Mouse (Mus musculus): ENCODE results near the gene Dhx32. TPM values are rescaled to one million over a fixed set of nuclear protein-coding genes. Genes with fewer than 3 reads are reported as not detected.

Dhx32 gene
- polyA plus RNA-seq, 1 experiment from 2014 or later: 9.6 TPM

DNA sequence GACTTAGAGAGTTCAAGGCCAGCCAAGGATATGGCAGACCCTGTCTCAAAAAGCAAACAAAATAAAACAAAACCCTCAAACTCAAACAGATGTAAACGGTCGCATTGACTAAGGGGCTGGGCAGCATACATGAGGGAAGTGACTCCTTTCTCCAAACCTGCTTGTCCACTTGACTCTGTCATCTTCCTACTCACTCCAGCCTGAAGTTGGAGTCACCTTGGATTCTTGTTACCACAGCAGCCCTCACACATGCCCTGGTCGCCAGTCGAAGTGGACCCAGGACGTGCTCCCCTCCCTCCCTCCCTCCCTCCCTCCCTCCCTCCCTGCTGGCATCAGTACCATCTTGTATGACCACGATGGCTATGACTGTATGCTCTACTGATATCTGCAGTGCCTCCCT, 943 bp downstream of the Dhx32 start:
- Histone ChIP-seq H3K4me2 (ENCODE audit: low read depth, low read length) (no peak overlapping the region), H3K27me3 (ENCODE audit: control insufficient read depth, insufficient read depth, low read depth, low read length) (no peaks in the 10 kb centered on the region), H3K4me3 (ENCODE audit: low read depth, low read length) (no peak overlapping the region), H3K27ac (ENCODE audit: low read length) (no peak overlapping the region), H3K36me3 (ENCODE audit: control insufficient read depth, insufficient read depth) (no peaks in the 10 kb centered on the region), H3K4me1 (ENCODE audit: control insufficient read depth, low read depth, low read length) (peaks cover 15% of the 10 kb centered on the region), H3K9ac (ENCODE audit: low read depth, low read length) (no peak overlapping the region), H3K9me3 (replicated peaks; ENCODE audit: control insufficient read depth, low read length) (no peaks in the 10 kb centered on the region)
- 39% methylated on average over 6 of the region's 6 CpGs for WGBS (ENCODE audit: insufficient replicate concordance)
- no peak for ATAC-seq (ENCODE audit: low read depth)

- Histone ChIP-seq H3K4me2 (ENCODE audit: low read depth, low read length) (peak within 1 kb of the TSS; percentile 89), H3K27ac (ENCODE audit: low read length) (peak within 1 kb of the TSS; percentile 46; the same call in 1 of the 2 replicates), H3K4me3 (ENCODE audit: low read depth, low read length) (peak within 1 kb of the TSS; percentile 86), H3K9ac (ENCODE audit: low read depth, low read length) (peak within 1 kb of the TSS; percentile 83), H3K27me3 (ENCODE audit: control insufficient read depth, insufficient read depth, low read depth, low read length) (no peaks in the 10 kb centered on the region; the same call in 1 of the 2 replicates), H3K4me1 (ENCODE audit: control insufficient read depth, low read depth, low read length) (peaks cover 18% of the 10 kb centered on the region), H3K36me3 (ENCODE audit: control insufficient read depth, insufficient read depth) (no peaks in the 10 kb centered on the region), H3K9me3 (replicated peaks; ENCODE audit: control insufficient read depth, low read length) (no peaks in the 10 kb centered on the region)
- 0% methylated on average over 41 of the region's 45 CpGs for WGBS (ENCODE audit: insufficient replicate concordance)
- ATAC-seq (ENCODE audit: low read depth): peak; percentile 97
Measured at GRCm38 (mm10) chr7:133776626-133776996, 5.9 kb downstream of the Dhx32 start, which contains the start of gene Fank1. Gene Fank1 (plus strand): TSS chr7:133776861.

DNA sequence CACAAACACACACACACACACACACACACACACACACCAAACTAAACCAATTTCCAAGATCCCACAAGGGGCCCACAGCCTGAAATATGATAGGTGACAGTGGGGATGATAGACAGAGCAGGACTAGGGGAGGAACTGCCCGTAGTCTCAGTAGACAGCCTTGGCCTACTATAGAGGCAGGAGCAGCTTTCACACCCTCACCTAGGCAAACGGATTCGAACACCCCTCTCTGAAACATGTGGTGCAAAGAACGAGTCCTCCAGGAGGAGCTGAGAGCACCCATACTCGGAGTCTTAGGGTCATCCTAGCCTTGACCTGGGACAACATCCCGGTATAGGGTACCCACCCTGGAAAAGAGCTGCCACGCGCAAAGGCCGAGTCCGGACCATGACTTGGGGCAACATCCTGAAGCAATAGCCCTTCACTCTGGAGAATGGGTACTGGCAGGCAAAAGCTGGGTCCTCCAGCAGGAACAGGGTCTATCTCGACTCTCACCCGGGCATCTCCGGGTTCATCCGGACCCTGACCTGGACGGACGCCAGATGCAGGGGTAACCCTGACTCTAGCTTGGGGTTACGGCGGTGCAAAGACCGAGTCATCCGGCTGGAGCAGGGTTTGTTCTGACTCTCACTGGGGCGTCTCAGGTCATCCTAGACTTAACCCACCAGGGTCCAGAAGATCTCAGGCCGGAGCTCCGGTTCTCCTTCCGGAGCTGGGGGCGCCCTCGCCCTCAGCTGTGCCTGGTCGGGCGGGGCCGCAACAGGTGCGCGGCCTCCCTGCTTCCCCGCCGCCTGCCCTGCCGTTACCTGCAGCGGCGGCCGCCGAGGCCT, 6.5 kb downstream of the Dhx32 start:
- Histone ChIP-seq H3K36me3 (ENCODE audit: control insufficient read depth, insufficient read depth) (no peaks in the 10 kb centered on the region), H3K4me3 (ENCODE audit: low read depth, low read length) (peak overlapping the region; percentile 86), H3K4me2 (ENCODE audit: low read depth, low read length) (peak overlapping the region; percentile 89), H3K4me1 (ENCODE audit: control insufficient read depth, low read depth, low read length) (peaks cover 17% of the 10 kb centered on the region), H3K27ac (ENCODE audit: low read length) (peak overlapping the region; percentile 46; the same call in 1 of the 2 replicates), H3K9ac (ENCODE audit: low read depth, low read length) (peak overlapping the region; percentile 83), H3K9me3 (replicated peaks; ENCODE audit: control insufficient read depth, low read length) (no peaks in the 10 kb centered on the region), H3K27me3 (ENCODE audit: control insufficient read depth, insufficient read depth, low read depth, low read length) (no peaks in the 10 kb centered on the region; the same call in 1 of the 2 replicates)
- ATAC-seq (ENCODE audit: low read depth): peak; percentile 75; the same call in 1 of the 2 replicates
- 4% methylated on average over 37 of the region's 38 CpGs for WGBS (ENCODE audit: insufficient replicate concordance)

DNA sequence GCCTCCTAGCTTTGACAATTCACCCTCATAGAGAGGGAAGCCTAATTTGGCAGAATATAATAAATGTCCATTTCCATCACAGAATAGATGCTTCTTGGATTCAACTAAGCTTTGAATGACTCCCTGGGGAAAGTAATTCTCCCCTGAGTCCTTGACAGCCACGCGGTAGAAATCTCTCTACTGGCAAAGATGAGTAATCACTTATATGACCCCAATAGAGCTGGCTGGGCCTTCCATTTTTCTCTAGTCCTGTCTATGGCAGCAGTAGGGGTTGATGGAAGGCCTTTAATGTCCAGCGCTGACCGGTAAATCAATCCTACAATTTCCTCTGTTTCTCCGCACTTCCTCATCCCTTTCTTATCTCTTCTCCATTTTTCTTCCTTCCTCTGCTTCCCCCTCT, 7.3 kb downstream of the Dhx32 start:
- Histone ChIP-seq H3K4me2 (ENCODE audit: low read depth, low read length) (no peak overlapping the region), H3K27ac (ENCODE audit: low read length) (no peak overlapping the region), H3K27me3 (ENCODE audit: control insufficient read depth, insufficient read depth, low read depth, low read length) (no peaks in the 10 kb centered on the region; the same call in 1 of the 2 replicates), H3K4me3 (ENCODE audit: low read depth, low read length) (no peak overlapping the region), H3K36me3 (ENCODE audit: control insufficient read depth, insufficient read depth) (no peaks in the 10 kb centered on the region), H3K9ac (ENCODE audit: low read depth, low read length) (no peak overlapping the region), H3K9me3 (replicated peaks; ENCODE audit: control insufficient read depth, low read length) (no peaks in the 10 kb centered on the region), H3K4me1 (ENCODE audit: control insufficient read depth, low read depth, low read length) (peaks cover 15% of the 10 kb centered on the region)
- no peak for ATAC-seq (ENCODE audit: low read depth)
- WGBS (ENCODE audit: insufficient replicate concordance): 50% methylated on average over 5 of the region's 5 CpGs

- ATAC-seq (ENCODE audit: low read depth): no peak
Measured at GRCm38 (mm10) chr7:133768517-133768916, 14.0 kb downstream of the Dhx32 start.

DNA sequence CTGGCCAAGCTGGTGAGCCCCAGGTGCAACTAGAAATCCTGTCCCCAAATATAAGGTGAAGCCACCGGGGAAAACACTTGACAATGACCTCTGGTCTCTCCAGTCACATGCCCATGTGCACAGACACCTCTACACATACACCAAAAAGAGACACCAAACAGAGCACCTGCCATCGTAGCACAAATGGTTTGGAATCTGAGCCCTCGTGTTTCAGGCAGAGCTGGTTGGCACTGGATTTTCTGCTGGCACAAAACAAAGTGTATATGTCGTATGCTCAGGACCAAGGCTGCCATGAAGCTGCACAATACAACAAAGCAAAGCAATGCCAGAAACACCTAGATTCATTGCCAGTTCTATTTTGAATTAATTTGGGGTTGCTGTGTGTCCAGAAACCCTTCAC, 14.5 kb downstream of the Dhx32 start:
- Histone ChIP-seq H3K27me3 (ENCODE audit: control insufficient read depth, insufficient read depth, low read depth, low read length) (no peaks in the 10 kb centered on the region), H3K4me1 (ENCODE audit: control insufficient read depth, low read depth, low read length) (no peaks in the 10 kb centered on the region; the same call in 1 of the 2 replicates), H3K4me3 (ENCODE audit: low read depth, low read length) (no peak overlapping the region), H3K4me2 (ENCODE audit: low read depth, low read length) (no peak overlapping the region), H3K27ac (ENCODE audit: low read length) (no peak overlapping the region), H3K36me3 (ENCODE audit: control insufficient read depth, insufficient read depth) (no peaks in the 10 kb centered on the region), H3K9ac (ENCODE audit: low read depth, low read length) (no peak overlapping the region), H3K9me3 (replicated peaks; ENCODE audit: control insufficient read depth, low read length) (no peaks in the 10 kb centered on the region)
- no peak for ATAC-seq (ENCODE audit: low read depth)
- WGBS (ENCODE audit: insufficient replicate concordance): 63% methylated on average over 4 of the region's 4 CpGs

More at GRCm38 (mm10) chr7:133768517-133768916, 14.0 kb downstream of the Dhx32 start:
- Histone ChIP-seq H3K27ac (ENCODE audit: low read length) (no peak overlapping the region), H3K4me1 (ENCODE audit: control insufficient read depth, low read depth, low read length) (no peaks in the 10 kb centered on the region), H3K27me3 (ENCODE audit: control insufficient read depth, insufficient read depth, low read depth, low read length) (no peaks in the 10 kb centered on the region), H3K4me3 (ENCODE audit: low read depth, low read length) (no peak overlapping the region), H3K36me3 (ENCODE audit: control insufficient read depth, insufficient read depth) (no peaks in the 10 kb centered on the region), H3K4me2 (ENCODE audit: low read depth, low read length) (no peak overlapping the region), H3K9me3 (replicated peaks; ENCODE audit: control insufficient read depth, low read length) (no peaks in the 10 kb centered on the region), H3K9ac (ENCODE audit: low read depth, low read length) (no peak overlapping the region)
- 59% methylated on average over 5 of the region's 5 CpGs for WGBS (ENCODE audit: insufficient replicate concordance)

DNA sequence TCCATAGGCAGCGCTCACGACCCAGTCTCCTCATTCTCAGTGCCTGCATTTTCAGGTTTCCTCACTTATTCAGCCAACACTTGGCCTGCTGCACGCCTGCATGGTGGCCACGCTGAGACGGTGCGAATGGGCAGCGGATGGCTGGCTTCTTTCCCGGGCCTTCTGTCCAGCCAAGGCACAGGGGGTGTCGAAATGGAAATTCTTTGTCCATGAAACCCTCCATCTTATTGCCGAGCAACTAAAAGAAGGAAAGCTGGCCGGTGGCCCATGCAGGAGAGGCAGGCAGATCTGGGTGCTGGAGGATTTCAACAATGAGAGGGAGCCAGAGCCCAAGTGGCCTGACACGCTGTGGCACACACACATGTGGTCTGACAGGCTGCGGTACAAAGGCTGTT, 16.7 kb downstream of the Dhx32 start:
- H3K9me3 ChIP-seq (replicated peaks; ENCODE audit: control insufficient read depth, low read length): no peaks in the 10 kb centered on the region; the same call in 1 of the 2 replicates
- no peaks in the 10 kb centered on the region for H3K27me3 ChIP-seq (ENCODE audit: control insufficient read depth, insufficient read depth, low read depth, low read length)
- H3K27ac ChIP-seq (ENCODE audit: low read length): no peak overlapping the region
- H3K4me2 ChIP-seq (ENCODE audit: low read depth, low read length): no peak overlapping the region
- 78% methylated on average over 13 of the region's 13 CpGs for WGBS (ENCODE audit: insufficient replicate concordance)
- ATAC-seq (ENCODE audit: low read depth): no peak
- H3K36me3 ChIP-seq (ENCODE audit: control insufficient read depth, insufficient read depth): no peaks in the 10 kb centered on the region
- H3K9ac ChIP-seq (ENCODE audit: low read depth, low read length): no peak overlapping the region
- no peaks in the 10 kb centered on the region; the same call in 1 of the 2 replicates for H3K4me1 ChIP-seq (ENCODE audit: control insufficient read depth, low read depth, low read length)
- H3K4me3 ChIP-seq (ENCODE audit: low read depth, low read length): no peak overlapping the region

GRCm38 (mm10) chr7:133765240-133765848, 17.2 kb downstream of the Dhx32 start:
- H3K27ac ChIP-seq (ENCODE audit: low read length): no peak overlapping the region
- no peaks in the 10 kb centered on the region; the same call in 1 of the 2 replicates for H3K4me1 ChIP-seq (ENCODE audit: control insufficient read depth, low read depth, low read length)
- H3K9ac ChIP-seq (ENCODE audit: low read depth, low read length): no peak overlapping the region
- H3K4me3 ChIP-seq (ENCODE audit: low read depth, low read length): no peak overlapping the region
- no peaks in the 10 kb centered on the region for H3K27me3 ChIP-seq (ENCODE audit: control insufficient read depth, insufficient read depth, low read depth, low read length)
- H3K4me2 ChIP-seq (ENCODE audit: low read depth, low read length): no peak overlapping the region
- no peak for ATAC-seq (ENCODE audit: low read depth)
- no peaks in the 10 kb centered on the region for H3K36me3 ChIP-seq (ENCODE audit: control insufficient read depth, insufficient read depth)
- 62% methylated on average over 10 of the region's 10 CpGs for WGBS (ENCODE audit: insufficient replicate concordance)
- no peaks in the 10 kb centered on the region; the same call in 1 of the 2 replicates for H3K9me3 ChIP-seq (replicated peaks; ENCODE audit: control insufficient read depth, low read length)

DNA sequence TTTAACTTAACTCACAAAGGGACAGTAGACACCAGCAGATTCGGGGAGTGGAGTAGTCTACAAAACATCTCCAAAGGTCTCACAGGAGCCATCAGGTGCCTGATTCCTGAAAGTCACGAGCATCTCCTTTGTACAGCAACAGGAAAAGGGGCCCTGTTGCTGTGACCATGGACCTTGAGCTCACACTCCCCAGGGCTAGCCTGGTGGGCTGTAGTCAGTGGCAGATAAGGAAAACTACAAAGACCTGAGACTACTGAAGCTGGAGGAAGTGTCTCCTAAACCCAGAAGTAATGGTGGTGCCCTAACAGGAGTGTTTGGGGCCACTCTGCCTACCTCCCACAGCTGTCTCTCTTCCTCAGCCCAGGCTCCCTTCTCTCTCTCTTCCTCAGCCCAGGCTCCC, 18.1 kb downstream of the Dhx32 start:
- H3K27me3 ChIP-seq (ENCODE audit: control insufficient read depth, insufficient read depth, low read depth, low read length): no peaks in the 10 kb centered on the region
- H3K27ac ChIP-seq (ENCODE audit: low read length): no peak overlapping the region
- no peak overlapping the region for H3K4me2 ChIP-seq (ENCODE audit: low read depth, low read length)
- H3K9me3 ChIP-seq (replicated peaks; ENCODE audit: control insufficient read depth, low read length): no peaks in the 10 kb centered on the region; the same call in 1 of the 2 replicates
- no peaks in the 10 kb centered on the region; the same call in 1 of the 2 replicates for H3K4me1 ChIP-seq (ENCODE audit: control insufficient read depth, low read depth, low read length)
- H3K36me3 ChIP-seq (ENCODE audit: control insufficient read depth, insufficient read depth): no peaks in the 10 kb centered on the region
- H3K9ac ChIP-seq (ENCODE audit: low read depth, low read length): no peak overlapping the region
- no peak overlapping the region for H3K4me3 ChIP-seq (ENCODE audit: low read depth, low read length)
- 53% methylated on average over 2 of the region's 2 CpGs for WGBS (ENCODE audit: insufficient replicate concordance)
- ATAC-seq (ENCODE audit: low read depth): no peak

Measured in liver, embryonic 16.5 days (tissue).